Mouse (Mus musculus) MEL (cell line): Measurements from ENCODE around the gene Igdcc3.

Experiments
- CTCF ChIP-seq, 3 experiments: IDR thresholded peaks in 2 of 3; conservative IDR thresholded peaks in 1 of 3; 2 replicates each; pipeline ENCODE4 v1.5.1; 2011 to 2012; ENCODE audit warnings: low read length in 3 of 3, low read depth in 2 of 3, mild to moderate bottlenecking in 2 of 3, improper control_type of control experiment in 1 of 3, inconsistent platforms in 1 of 3, mixed read lengths in 1 of 3, moderate library complexity in 1 of 3; ENCODE audit not compliant: control insufficient read depth in 1 of 3, insufficient read depth in 1 of 3, poor library complexity in 1 of 3, severe bottlenecking in 1 of 3
- EP300 ChIP-seq, 2 experiments: IDR thresholded peaks; 2 replicates each; pipeline ENCODE4 v1.6.1; 2011; ENCODE audit warnings: improper control_type of control experiment in 2 of 2, low read length in 2 of 2, low read depth in 1 of 2, mild to moderate bottlenecking in 1 of 2
- GATA1 ChIP-seq: IDR thresholded peaks from 2 replicates; pipeline ENCODE4 v1.6.1; 2011; ENCODE audit warnings: low read depth, low read length, improper control_type of control experiment
- JUND ChIP-seq: IDR thresholded peaks from 2 replicates; pipeline ENCODE4 v1.6.1; 2011; ENCODE audit warnings: low read depth, mild to moderate bottlenecking, improper control_type of control experiment, low read length
- KAT2A ChIP-seq: conservative IDR thresholded peaks from 2 replicates; pipeline ENCODE4 v1.6.1; 2012; ENCODE audit warnings: low read depth, low read length, improper control_type of control experiment, inconsistent platforms
- MAFK ChIP-seq: IDR thresholded peaks from 2 replicates; pipeline ENCODE4 v1.6.1; 2011; ENCODE audit warnings: low read depth, mild to moderate bottlenecking, low read length, improper control_type of control experiment, borderline replicate concordance
- SIN3A ChIP-seq: IDR thresholded peaks from 2 replicates; pipeline ENCODE4 v1.6.1; 2012; ENCODE audit warnings: low read length, improper control_type of control experiment, inconsistent platforms
- USF1 ChIP-seq: IDR thresholded peaks from 2 replicates; pipeline ENCODE4 v1.6.1; 2014; ENCODE audit warnings: low read depth, mild to moderate bottlenecking, inconsistent platforms, low read length, improper control_type of control experiment, moderate library complexity
- USF2 ChIP-seq, 2 experiments: IDR thresholded peaks; 2 replicates each; pipeline ENCODE4 v1.6.1; 2011 to 2012; ENCODE audit warnings: improper control_type of control experiment in 2 of 2, low read length in 2 of 2, borderline replicate concordance in 1 of 2, inconsistent platforms in 1 of 2, low read depth in 1 of 2, mild to moderate bottlenecking in 1 of 2; ENCODE audit not compliant: insufficient read depth in 1 of 2

DNA sequence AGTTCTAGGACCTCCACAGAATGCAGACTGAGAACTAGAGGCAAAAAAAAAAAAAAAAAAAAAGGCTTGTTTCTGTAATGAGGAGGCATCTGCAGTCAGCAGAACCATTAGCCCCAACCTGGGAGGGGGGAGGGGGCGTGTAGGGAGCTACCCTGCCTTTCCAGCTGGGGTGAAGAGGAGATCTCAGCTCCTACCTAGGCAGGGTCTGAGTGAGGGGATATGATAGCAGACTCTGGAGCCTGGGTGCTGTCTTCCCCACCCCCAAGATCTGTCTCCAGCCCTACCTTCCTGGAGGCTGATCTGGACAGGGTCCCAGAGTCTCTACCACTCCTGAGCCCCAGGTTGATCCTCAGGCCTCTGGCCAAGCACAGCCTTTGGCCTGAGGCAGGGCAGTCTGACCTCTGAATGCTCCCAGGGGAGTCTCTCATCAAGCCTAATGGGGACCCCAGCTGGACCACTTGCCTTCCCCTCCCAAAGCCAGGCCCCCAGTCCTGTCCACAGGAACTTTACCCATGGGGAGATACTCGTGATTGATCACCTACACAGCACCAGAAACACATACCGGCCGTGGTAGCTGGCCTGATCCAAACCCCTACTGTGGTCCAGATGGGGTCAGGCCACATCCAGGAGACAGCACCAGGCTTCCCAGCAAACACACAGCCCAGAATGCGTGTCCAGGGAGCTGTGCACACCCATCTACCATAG is 34.4 kb downstream of the Igdcc3 start:
- TF ChIP-seq CTCF (IDR thresholded peaks at IDR 0.05 in 2 of 3, conservative IDR thresholded peaks at IDR 0.05 in 1 of 3; ENCODE audit: control insufficient read depth in 1 of 3, insufficient read depth in 1 of 3, low read depth in 2 of 3, low read length in 3 of 3, poor library complexity in 1 of 3, severe bottlenecking in 1 of 3) (no peak), EP300 (IDR thresholded peaks at IDR 0.05; ENCODE audit: low read depth in 1 of 2, low read length in 2 of 2) (no peak), GATA1 (no peak), MAFK (no peak), USF1 (no peak), JUND (no peak), KAT2A (no peak), SIN3A (no peak), USF2 (IDR thresholded peaks at IDR 0.05; ENCODE audit: borderline replicate concordance in 1 of 2, insufficient read depth in 1 of 2, low read depth in 1 of 2, low read length in 2 of 2) (no peak)
